Mouse (Mus musculus): ENCODE data around the gene Snd1. TPM values are rescaled to one million over a fixed set of nuclear protein-coding genes. Genes with fewer than 3 reads are reported as not detected.
"Not testable (repeated sequence)": the region's sequence is repeated elsewhere in the genome, so short reads cannot be mapped to it uniquely, and the experiment has no call there.

Snd1 gene
- total RNA-seq, 2 experiments from 2014 or later, result 76.7 to 77.9 TPM

- H3K4me3 ChIP-seq, result no peak overlapping the region
- intact Hi-C loops (cut with DNase I), result no loop called here
- DNase-seq (ENCODE audit: extremely low spot score in 1 of 2, low spot score in 2 of 2), result no peak
- no peak overlapping the region for H3K27ac ChIP-seq
- no peak for TF ChIP-seq CTCF (IDR thresholded peaks at IDR 0.05)
These were observed 13.4 kb downstream of the Snd1 start for GRCm38 (mm10) chr6:28488204-28488851.

- DNase-seq (ENCODE audit: extremely low spot score in 1 of 2, low spot score in 2 of 2), result no peak
- no peak overlapping the region for H3K27ac ChIP-seq
- no peak for TF ChIP-seq CTCF (IDR thresholded peaks at IDR 0.05)
- intact Hi-C loops (cut with DNase I), result no loop called here
- no peak overlapping the region for H3K4me3 ChIP-seq
These were observed 15.7 kb downstream of the Snd1 start for GRCm38 (mm10) chr6:28490612-28491011.

- intact Hi-C loops (cut with DNase I), result no loop called here
- DNase-seq (ENCODE audit: extremely low spot score in 1 of 2, low spot score in 2 of 2), result no peak
- Histone ChIP-seq H3K4me3 (no peak overlapping the region), H3K27ac (no peak overlapping the region)
- TF ChIP-seq CTCF (IDR thresholded peaks at IDR 0.05), result no peak
These were observed 16.3 kb downstream of the Snd1 start for GRCm38 (mm10) chr6:28491198-28491597.

GRCm38 (mm10) chr6:28497837-28498236 is 22.9 kb downstream of the Snd1 start:
- no peak for DNase-seq (ENCODE audit: extremely low spot score in 1 of 2, low spot score in 2 of 2)
- H3K27ac ChIP-seq, result no peak overlapping the region
- intact Hi-C loops (cut with DNase I), result no loop called here
- H3K4me3 ChIP-seq, result no peak overlapping the region
- TF ChIP-seq CTCF (IDR thresholded peaks at IDR 0.05), result no peak

- DNase-seq (ENCODE audit: extremely low spot score in 1 of 2, low spot score in 2 of 2), result no peak
- no peak for TF ChIP-seq CTCF (IDR thresholded peaks at IDR 0.05)
- Histone ChIP-seq H3K4me3 (no peak overlapping the region), H3K27ac (no peak overlapping the region)
- intact Hi-C loops (cut with DNase I), result no loop called here
These were observed 27.6 kb downstream of the Snd1 start for GRCm38 (mm10) chr6:28502576-28502975.

GRCm38 (mm10) chr6:28503148-28503547 is 28.2 kb downstream of the Snd1 start:
- no peak for TF ChIP-seq CTCF (IDR thresholded peaks at IDR 0.05)
- H3K4me3 ChIP-seq, result no peak overlapping the region
- no peak overlapping the region for H3K27ac ChIP-seq
- intact Hi-C loops (cut with DNase I), result no loop called here
- DNase-seq (ENCODE audit: extremely low spot score in 1 of 2, low spot score in 2 of 2), result no peak

- intact Hi-C loops (cut with DNase I), result no loop called here
- Histone ChIP-seq H3K27ac (no peak overlapping the region), H3K4me3 (no peak overlapping the region)
- no peak for DNase-seq (ENCODE audit: extremely low spot score in 1 of 2, low spot score in 2 of 2)
- no peak for TF ChIP-seq CTCF (IDR thresholded peaks at IDR 0.05)
These were observed 29.7 kb downstream of the Snd1 start for GRCm38 (mm10) chr6:28504611-28505010.

- no peak for TF ChIP-seq CTCF (IDR thresholded peaks at IDR 0.05)
- Histone ChIP-seq H3K4me3 (no peak overlapping the region), H3K27ac (no peak overlapping the region)
- DNase-seq (ENCODE audit: extremely low spot score in 1 of 2, low spot score in 2 of 2), result no peak
- intact Hi-C loops (cut with DNase I), result no loop called here
These were observed 32.8 kb downstream of the Snd1 start for GRCm38 (mm10) chr6:28507759-28508158.

- intact Hi-C loops (cut with DNase I), result no loop called here
- TF ChIP-seq CTCF (IDR thresholded peaks at IDR 0.05), result no peak
- DNase-seq (ENCODE audit: extremely low spot score in 1 of 2, low spot score in 2 of 2), result no peak
- Histone ChIP-seq H3K4me3 (no peak overlapping the region), H3K27ac (no peak overlapping the region)
These were observed 39.3 kb downstream of the Snd1 start for GRCm38 (mm10) chr6:28514195-28514594.

GRCm38 (mm10) chr6:28514830-28515350 is 40.0 kb downstream of the Snd1 start:
- H3K4me3 ChIP-seq, result no peak overlapping the region
- DNase-seq (ENCODE audit: extremely low spot score in 1 of 2, low spot score in 2 of 2), result no peak
- no peak for TF ChIP-seq CTCF (IDR thresholded peaks at IDR 0.05)
- no peak overlapping the region for H3K27ac ChIP-seq
- intact Hi-C loops (cut with DNase I), result no loop called here

- Histone ChIP-seq H3K4me3 (no peak overlapping the region), H3K27ac (no peak overlapping the region)
- DNase-seq (ENCODE audit: extremely low spot score in 1 of 2, low spot score in 2 of 2), result no peak
- no peak for TF ChIP-seq CTCF (IDR thresholded peaks at IDR 0.05)
- intact Hi-C loops (cut with DNase I), result no loop called here
These were observed 41.7 kb downstream of the Snd1 start for GRCm38 (mm10) chr6:28516618-28517017.

- no peak for TF ChIP-seq CTCF (IDR thresholded peaks at IDR 0.05)
- Histone ChIP-seq H3K27ac (no peak overlapping the region), H3K4me3 (no peak overlapping the region)
- intact Hi-C loops (cut with DNase I), result no loop called here
- no peak for DNase-seq (ENCODE audit: extremely low spot score in 1 of 2, low spot score in 2 of 2)
These were observed 42.1 kb downstream of the Snd1 start for GRCm38 (mm10) chr6:28517050-28517449.

GRCm38 (mm10) chr6:28519426-28519825 is 44.5 kb downstream of the Snd1 start:
- no peak for TF ChIP-seq CTCF (IDR thresholded peaks at IDR 0.05)
- DNase-seq (ENCODE audit: extremely low spot score in 1 of 2, low spot score in 2 of 2), result no peak
- no peak overlapping the region for H3K27ac ChIP-seq
- H3K4me3 ChIP-seq, result no peak overlapping the region
- intact Hi-C loops (cut with DNase I), result no loop called here

- DNase-seq (ENCODE audit: extremely low spot score in 1 of 2, low spot score in 2 of 2); intact Hi-C loops (cut with DNase I); H3K27ac ChIP-seq; H3K4me3 ChIP-seq: not testable (repeated sequence)
These were observed 45.8 kb downstream of the Snd1 start for GRCm38 (mm10) chr6:28520787-28521186.

All from left cerebral cortex, adult 2 months (tissue).